Mouse (Mus musculus) c-Kit-positive CD71-negative TER-119-negative erythroid progenitor cells, embryonic 14.5 days (primary cell): Measurements from ENCODE around the gene Tgm1.

ENCODE experiments used
- DNase-seq: peaks from one replicate; pipeline ENCODE4 v3.0.0-alpha.2; 2013; ENCODE audit warnings: low read depth

Gene Tgm1

GRCm38 (mm10) chr14:55723433-55723832, 9.7 kb upstream of the Tgm1 start:
- DNase-seq, result no peak

DNA sequence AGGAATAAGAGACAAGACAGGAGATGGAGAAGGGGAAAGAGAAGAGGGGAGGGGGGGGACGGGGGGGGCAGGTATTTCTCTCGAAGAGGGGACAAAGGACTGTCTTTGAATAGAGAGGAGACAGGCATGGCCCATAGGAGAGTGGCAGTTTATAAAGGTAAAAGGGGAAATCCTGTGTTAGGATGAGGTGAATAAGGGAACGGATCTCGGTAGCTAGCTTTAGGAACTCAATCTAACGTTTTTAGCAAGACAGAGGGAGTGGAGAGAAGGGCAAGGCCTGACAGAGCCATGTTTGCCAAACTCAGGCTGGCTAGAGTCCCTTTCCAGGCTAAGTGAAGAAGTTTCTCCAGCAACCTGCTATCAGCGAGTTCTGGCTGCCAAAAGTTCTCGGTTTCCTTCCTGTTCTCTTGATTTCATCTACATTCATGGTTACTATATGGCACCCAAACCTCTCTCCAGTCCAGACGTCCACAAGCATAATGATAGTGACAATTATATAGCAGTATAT, 8.8 kb upstream of the Tgm1 start:
- no peak for DNase-seq

DNA sequence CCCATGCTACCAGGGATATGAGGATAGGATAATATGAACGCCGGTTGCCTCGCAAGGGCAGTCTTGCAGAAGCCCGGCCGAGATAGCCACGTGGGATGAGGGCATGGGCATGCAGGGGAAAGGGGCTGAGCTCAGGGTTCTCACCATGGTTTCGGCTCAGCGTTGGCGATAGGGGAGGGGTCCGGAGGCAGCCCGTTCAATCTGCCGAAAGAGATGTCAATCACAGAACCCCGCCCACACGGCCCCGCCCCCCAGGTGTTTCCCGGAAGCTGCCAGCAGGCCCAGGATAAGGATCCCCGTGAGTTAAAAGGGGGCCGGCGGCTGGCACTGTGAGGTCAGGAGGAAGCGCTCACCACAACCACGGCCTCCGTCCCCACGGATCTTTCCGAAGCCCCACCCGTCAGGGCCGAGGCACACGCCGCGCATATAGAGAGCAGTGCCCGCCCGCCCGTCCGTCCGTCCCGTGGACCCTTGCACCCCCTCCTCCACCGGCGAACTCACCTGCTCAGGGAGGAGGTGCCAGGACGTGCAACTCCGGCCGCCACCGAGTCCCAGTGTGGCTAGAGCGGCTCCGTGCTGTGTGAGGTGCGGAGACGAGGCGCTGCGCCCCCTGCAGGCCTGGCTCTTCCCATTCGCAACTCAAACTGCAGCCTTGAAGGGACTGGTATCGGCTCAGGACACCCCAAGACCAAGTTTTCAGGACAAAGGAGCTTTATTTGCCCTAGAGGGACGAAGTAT, 8.1 kb upstream of the Tgm1 start, which contains the start of gene Rabggta:
TSS of gene Rabggta (minus strand) at position 564 of the 738 bp plus-strand sequence.
- DNase-seq, result peak; percentile 87

DNA sequence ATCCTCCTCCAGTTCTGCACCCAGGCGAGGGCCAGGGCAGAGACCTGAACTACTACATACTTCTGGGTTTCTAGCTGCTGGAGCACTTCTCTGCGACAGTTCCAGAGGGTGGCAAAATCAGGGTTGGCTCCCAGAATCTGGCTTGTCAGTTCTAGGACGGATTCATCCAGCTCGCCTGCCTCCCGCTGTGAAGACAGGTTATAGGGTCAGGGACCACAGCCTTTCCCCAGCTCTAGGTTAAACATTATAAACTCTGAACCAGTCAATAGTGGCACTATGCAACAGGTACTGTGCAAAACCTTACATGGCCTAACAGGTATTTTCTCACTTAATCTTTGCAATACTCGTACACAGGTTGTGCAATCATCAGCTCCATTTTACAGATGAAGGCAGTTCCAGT, 7.3 kb upstream of the Tgm1 start:
- DNase-seq, result no peak

- DNase-seq, result no peak
Measured at GRCm38 (mm10) chr14:55720666-55721065, 6.9 kb upstream of the Tgm1 start.

GRCm38 (mm10) chr14:55719737-55720136, 6.0 kb upstream of the Tgm1 start:
- DNase-seq, result no peak

GRCm38 (mm10) chr14:55716884-55717283, 3.2 kb upstream of the Tgm1 start:
- no peak for DNase-seq

- no peak for DNase-seq
Measured at GRCm38 (mm10) chr14:55716271-55716670, 2.5 kb upstream of the Tgm1 start.

DNA sequence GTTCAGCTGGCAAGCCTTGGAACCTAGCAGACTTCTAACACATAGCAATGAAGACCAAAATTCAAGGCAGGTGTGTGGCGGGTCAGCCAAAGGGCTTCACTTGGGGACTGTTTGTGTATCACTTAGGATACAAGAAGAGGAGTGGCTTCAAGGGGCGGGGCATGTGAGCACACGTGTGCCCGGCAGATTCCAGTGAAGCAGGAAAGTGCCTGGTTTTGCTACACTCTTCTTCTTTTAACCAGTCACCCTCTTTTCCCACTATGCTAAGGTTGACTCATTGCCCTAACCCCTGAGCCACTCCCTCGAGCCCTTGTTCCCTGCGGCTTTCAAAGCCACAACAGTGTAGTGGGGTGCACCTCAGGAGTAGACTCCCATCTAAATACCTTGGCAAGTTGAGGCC, 1.2 kb upstream of the Tgm1 start:
- no peak for DNase-seq

DNA sequence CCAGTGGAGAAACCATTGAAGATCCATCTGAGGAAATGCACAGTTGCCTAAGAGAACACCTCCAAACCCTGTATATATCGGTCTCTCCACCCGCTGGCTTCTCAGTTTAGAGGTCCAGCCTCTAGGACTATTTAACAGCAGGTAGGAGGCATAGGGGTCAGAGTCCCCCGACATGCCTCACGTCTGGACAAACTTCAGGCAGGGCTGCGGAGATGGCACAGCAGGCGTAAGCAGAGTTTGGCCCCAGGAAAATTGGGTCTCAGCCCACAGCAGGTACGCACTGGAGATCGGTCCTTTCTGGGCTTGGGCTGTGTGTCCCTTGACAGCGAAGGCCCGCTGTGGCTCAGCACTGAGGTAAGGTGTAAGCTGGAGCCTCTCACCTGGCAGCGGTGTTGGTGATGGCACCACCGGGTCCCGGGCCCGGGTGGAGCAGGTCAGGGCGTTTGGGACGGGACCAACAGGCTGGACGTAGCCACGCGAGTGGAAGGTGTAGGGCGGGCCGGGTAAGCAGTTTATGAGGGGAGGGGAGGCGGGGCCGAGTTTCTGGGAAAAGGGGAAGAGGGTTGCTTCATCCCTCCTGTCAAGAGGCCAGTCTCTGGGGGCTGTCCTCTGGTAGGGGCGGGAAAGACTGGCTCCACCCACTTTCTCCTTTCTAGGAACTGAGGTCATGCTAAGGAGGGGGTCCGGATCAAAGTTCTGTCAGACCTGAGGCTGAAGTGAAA, 558 bp downstream of the Tgm1 start:
- peak; percentile 56 for DNase-seq

- no peak for DNase-seq
Measured at GRCm38 (mm10) chr14:55711786-55712185, 1.9 kb downstream of the Tgm1 start.

DNA sequence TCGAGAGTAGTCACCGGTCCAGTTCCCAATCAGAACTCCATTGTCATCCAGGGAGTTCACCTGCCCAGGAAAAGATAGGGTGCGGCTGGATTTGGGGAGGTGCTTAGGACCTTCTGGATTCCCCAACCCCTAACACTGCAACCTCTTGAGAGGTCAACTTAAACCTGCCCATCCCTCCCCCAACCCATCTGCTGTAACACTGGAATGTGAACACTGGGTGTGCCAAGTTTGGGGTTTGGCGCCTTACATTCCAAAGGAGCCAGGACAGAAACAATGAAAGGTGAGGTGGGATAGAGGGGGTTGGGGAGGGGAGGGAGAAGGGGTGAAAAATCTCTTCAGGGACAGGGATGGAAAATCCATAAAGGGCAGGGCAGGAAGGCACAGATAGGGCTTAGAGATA, 4.2 kb downstream of the Tgm1 start:
- DNase-seq, result no peak

DNA sequence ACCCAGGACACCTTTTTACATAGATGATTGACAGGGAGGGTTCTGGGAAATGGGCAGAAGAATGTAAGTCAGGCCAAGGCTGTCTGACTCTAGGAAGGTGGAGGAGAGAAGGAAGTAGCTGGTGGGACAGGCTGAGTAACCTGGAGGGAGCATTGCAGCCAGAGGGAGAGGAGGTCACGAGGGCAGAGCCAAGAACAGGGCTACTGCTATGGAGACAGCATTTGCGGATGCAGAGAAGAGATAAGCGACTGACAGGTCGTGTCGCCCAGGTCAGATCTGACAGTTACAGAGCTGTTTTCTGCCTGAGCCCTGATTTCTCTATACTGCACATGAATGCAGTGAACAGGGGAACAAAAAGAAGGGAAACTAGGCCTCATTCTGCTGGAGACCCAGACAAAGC, 6.3 kb downstream of the Tgm1 start:
- no peak for DNase-seq

DNA sequence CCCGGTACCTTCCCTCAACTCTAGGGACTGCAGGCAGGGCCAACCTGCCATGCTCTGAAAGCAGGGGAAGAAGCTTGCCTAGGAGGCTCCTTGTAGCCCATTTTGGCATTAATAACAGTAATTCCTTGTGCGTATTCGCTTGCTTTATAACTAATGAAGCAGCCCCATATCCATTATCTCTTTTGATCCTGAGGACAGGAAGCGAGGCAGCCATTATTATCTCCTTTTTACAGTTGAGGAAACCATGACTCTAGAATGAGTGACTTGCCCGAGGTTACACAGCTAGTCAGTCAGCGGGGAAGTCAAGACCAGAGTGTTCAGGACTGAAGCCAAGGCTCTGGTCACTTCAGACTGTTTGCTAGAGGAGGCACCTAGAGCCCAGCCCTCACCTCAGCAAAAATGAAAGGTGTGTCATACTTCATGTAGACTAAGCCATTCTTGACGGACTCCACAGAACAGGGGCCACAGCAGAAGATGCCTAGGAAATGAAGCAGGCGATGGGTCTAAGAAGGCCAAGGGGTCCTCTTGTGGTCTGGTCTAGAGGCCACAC, 7.6 kb downstream of the Tgm1 start:
- no peak for DNase-seq

- no peak for DNase-seq
Measured at GRCm38 (mm10) chr14:55702761-55703160, 11.0 kb downstream of the Tgm1 start.

GRCm38 (mm10) chr14:55701131-55701530, 12.6 kb downstream of the Tgm1 start:
- no peak for DNase-seq

- no peak for DNase-seq
Measured at GRCm38 (mm10) chr14:55697226-55697625, 16.5 kb downstream of the Tgm1 start.

GRCm38 (mm10) chr14:55689433-55689832, 24.3 kb downstream of the Tgm1 start:
- no peak for DNase-seq

GRCm38 (mm10) chr14:55682118-55682493, 31.6 kb downstream of the Tgm1 start:
- DNase-seq, result no peak

- DNase-seq, result peak; percentile 95
Measured at GRCm38 (mm10) chr14:55681160-55682117, 32.3 kb downstream of the Tgm1 start, which contains the start of gene Tinf2. Gene Tinf2 (minus strand): TSS chr14:55681820.

- DNase-seq, result no peak
Measured at GRCm38 (mm10) chr14:55677615-55678014, 36.1 kb downstream of the Tgm1 start.

DNA sequence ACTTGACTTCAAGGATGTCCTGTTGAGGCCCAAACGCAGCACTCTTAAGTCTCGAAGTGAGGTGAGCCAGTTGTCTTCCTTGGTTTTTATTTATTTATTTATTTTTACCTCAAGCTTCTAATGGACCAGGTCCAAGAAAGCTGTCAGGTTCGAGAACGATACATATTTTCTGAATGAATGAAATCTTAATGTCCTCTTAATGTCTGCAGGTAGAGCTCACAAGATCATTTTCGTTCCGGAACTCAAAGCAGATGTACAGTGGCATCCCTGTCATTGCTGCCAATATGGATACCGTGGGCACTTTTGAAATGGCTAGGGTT, 41.0 kb downstream of the Tgm1 start:
- no peak for DNase-seq
